Mouse (Mus musculus): Measurements from ENCODE around the gene Sec14l3. TPM values are rescaled to one million over a fixed set of nuclear protein-coding genes. Genes with fewer than 3 reads are reported as not detected.

The Sec14l3 gene
- polyA plus RNA-seq, 1 experiment from 2014 or later, result not detected

GRCm38 (mm10) chr11:4043081-4043480 lies 21.6 kb upstream of the Sec14l3 start:
- Histone ChIP-seq H3K4me1 (ENCODE audit: control insufficient read depth, insufficient read depth, low read length) (no peaks in the 10 kb centered on the region), H3K4me2 (ENCODE audit: low read depth, low read length) (no peak overlapping the region), H3K27ac (replicated peaks; ENCODE audit: low read depth, low read length) (no peak overlapping the region), H3K9me3 (replicated peaks; ENCODE audit: control insufficient read depth, low read length) (no peaks in the 10 kb centered on the region), H3K27me3 (ENCODE audit: control insufficient read depth, insufficient read depth, low read length) (no peaks in the 10 kb centered on the region), H3K9ac (replicated peaks; ENCODE audit: low read length) (no peak overlapping the region), H3K36me3 (replicated peaks; ENCODE audit: control insufficient read depth, insufficient read depth, low read depth, low read length) (no peaks in the 10 kb centered on the region), H3K4me3 (ENCODE audit: low read depth, low read length) (no peak overlapping the region)
- no peak for DNase-seq (ENCODE audit: low spot score)
- no peak for ATAC-seq (replicated peaks; ENCODE audit: insufficient number of reproducible peaks, low FRiP score, low TSS enrichment, low read depth)
- 90% methylated on average over 7 of the region's 7 CpGs for WGBS

GRCm38 (mm10) chr11:4046526-4046925 lies 18.1 kb upstream of the Sec14l3 start:
- H3K9ac ChIP-seq (replicated peaks; ENCODE audit: low read length), result no peak overlapping the region
- no peak for DNase-seq (ENCODE audit: low spot score)
- H3K4me1 ChIP-seq (ENCODE audit: control insufficient read depth, insufficient read depth, low read length), result no peaks in the 10 kb centered on the region
- no peak overlapping the region for H3K4me2 ChIP-seq (ENCODE audit: low read depth, low read length)
- no peaks in the 10 kb centered on the region for H3K36me3 ChIP-seq (replicated peaks; ENCODE audit: control insufficient read depth, insufficient read depth, low read depth, low read length)
- H3K4me3 ChIP-seq (ENCODE audit: low read depth, low read length), result no peak overlapping the region
- H3K27ac ChIP-seq (replicated peaks; ENCODE audit: low read depth, low read length), result no peak overlapping the region
- no peaks in the 10 kb centered on the region for H3K9me3 ChIP-seq (replicated peaks; ENCODE audit: control insufficient read depth, low read length)
- H3K27me3 ChIP-seq (ENCODE audit: control insufficient read depth, insufficient read depth, low read length), result no peaks in the 10 kb centered on the region
- ATAC-seq (replicated peaks; ENCODE audit: insufficient number of reproducible peaks, low FRiP score, low TSS enrichment, low read depth), result no peak
- WGBS, result 82% methylated on average over 5 of the region's 5 CpGs

- DNase-seq (ENCODE audit: low spot score) (no peak), ATAC-seq (replicated peaks; ENCODE audit: insufficient number of reproducible peaks, low FRiP score, low TSS enrichment, low read depth) (no peak)
- Histone ChIP-seq H3K4me2 (ENCODE audit: low read depth, low read length) (no peak overlapping the region), H3K36me3 (replicated peaks; ENCODE audit: control insufficient read depth, insufficient read depth, low read depth, low read length) (no peaks in the 10 kb centered on the region), H3K27ac (replicated peaks; ENCODE audit: low read depth, low read length) (no peak overlapping the region), H3K27me3 (ENCODE audit: control insufficient read depth, insufficient read depth, low read length) (no peaks in the 10 kb centered on the region), H3K4me1 (ENCODE audit: control insufficient read depth, insufficient read depth, low read length) (no peaks in the 10 kb centered on the region), H3K9me3 (replicated peaks; ENCODE audit: control insufficient read depth, low read length) (no peaks in the 10 kb centered on the region), H3K9ac (replicated peaks; ENCODE audit: low read length) (no peak overlapping the region), H3K4me3 (ENCODE audit: low read depth, low read length) (no peak overlapping the region)
- 86% methylated on average over 2 of the region's 2 CpGs for WGBS
Observed at GRCm38 (mm10) chr11:4047766-4048165, 16.9 kb upstream of the Sec14l3 start.

- H3K9ac ChIP-seq (replicated peaks; ENCODE audit: low read length), result no peak overlapping the region
- DNase-seq (ENCODE audit: low spot score), result no peak
- H3K27me3 ChIP-seq (ENCODE audit: control insufficient read depth, insufficient read depth, low read length), result no peaks in the 10 kb centered on the region
- no peaks in the 10 kb centered on the region for H3K9me3 ChIP-seq (replicated peaks; ENCODE audit: control insufficient read depth, low read length)
- H3K4me1 ChIP-seq (ENCODE audit: control insufficient read depth, insufficient read depth, low read length), result no peaks in the 10 kb centered on the region
- no peak overlapping the region for H3K27ac ChIP-seq (replicated peaks; ENCODE audit: low read depth, low read length)
- no peak overlapping the region for H3K4me3 ChIP-seq (ENCODE audit: low read depth, low read length)
- ATAC-seq (replicated peaks; ENCODE audit: insufficient number of reproducible peaks, low FRiP score, low TSS enrichment, low read depth), result no peak
- no peaks in the 10 kb centered on the region for H3K36me3 ChIP-seq (replicated peaks; ENCODE audit: control insufficient read depth, insufficient read depth, low read depth, low read length)
- no peak overlapping the region for H3K4me2 ChIP-seq (ENCODE audit: low read depth, low read length)
- WGBS, result 89% methylated on average over 6 of the region's 6 CpGs
Observed at GRCm38 (mm10) chr11:4048438-4048837, 16.2 kb upstream of the Sec14l3 start.

- DNase-seq (ENCODE audit: low spot score) (peak; percentile 81), ATAC-seq (replicated peaks; ENCODE audit: insufficient number of reproducible peaks, low FRiP score, low TSS enrichment, low read depth) (no peak)
- Histone ChIP-seq H3K36me3 (replicated peaks; ENCODE audit: control insufficient read depth, insufficient read depth, low read depth, low read length) (no peaks in the 10 kb centered on the region), H3K4me2 (ENCODE audit: low read depth, low read length) (no peak overlapping the region), H3K9ac (replicated peaks; ENCODE audit: low read length) (no peak overlapping the region), H3K27ac (replicated peaks; ENCODE audit: low read depth, low read length) (no peak overlapping the region), H3K4me3 (ENCODE audit: low read depth, low read length) (no peak overlapping the region), H3K4me1 (ENCODE audit: control insufficient read depth, insufficient read depth, low read length) (no peaks in the 10 kb centered on the region), H3K9me3 (replicated peaks; ENCODE audit: control insufficient read depth, low read length) (no peaks in the 10 kb centered on the region), H3K27me3 (ENCODE audit: control insufficient read depth, insufficient read depth, low read length) (no peaks in the 10 kb centered on the region)
- WGBS, result 21% methylated on average over 5 of the region's 5 CpGs
Observed at GRCm38 (mm10) chr11:4053586-4053985, 11.1 kb upstream of the Sec14l3 start.

GRCm38 (mm10) chr11:4060866-4061575 lies 3.6 kb upstream of the Sec14l3 start:
- H3K27me3 ChIP-seq (ENCODE audit: control insufficient read depth, insufficient read depth, low read length), result no peaks in the 10 kb centered on the region
- no peaks in the 10 kb centered on the region for H3K36me3 ChIP-seq (replicated peaks; ENCODE audit: control insufficient read depth, insufficient read depth, low read depth, low read length)
- ATAC-seq (replicated peaks; ENCODE audit: insufficient number of reproducible peaks, low FRiP score, low TSS enrichment, low read depth) (no peak), DNase-seq (ENCODE audit: low spot score) (no peak)
- no peak overlapping the region for H3K27ac ChIP-seq (replicated peaks; ENCODE audit: low read depth, low read length)
- no peak overlapping the region for H3K4me2 ChIP-seq (ENCODE audit: low read depth, low read length)
- WGBS, result 81% methylated on average over 5 of the region's 5 CpGs
- H3K9me3 ChIP-seq (replicated peaks; ENCODE audit: control insufficient read depth, low read length), result no peaks in the 10 kb centered on the region
- H3K4me1 ChIP-seq (ENCODE audit: control insufficient read depth, insufficient read depth, low read length), result no peaks in the 10 kb centered on the region
- no peak overlapping the region for H3K9ac ChIP-seq (replicated peaks; ENCODE audit: low read length)
- no peak overlapping the region for H3K4me3 ChIP-seq (ENCODE audit: low read depth, low read length)

GRCm38 (mm10) chr11:4062523-4062922 lies 2.1 kb upstream of the Sec14l3 start:
- Histone ChIP-seq H3K4me1 (ENCODE audit: control insufficient read depth, insufficient read depth, low read length) (no peaks in the 10 kb centered on the region), H3K9me3 (replicated peaks; ENCODE audit: control insufficient read depth, low read length) (no peaks in the 10 kb centered on the region), H3K4me3 (ENCODE audit: low read depth, low read length) (no peak overlapping the region), H3K36me3 (replicated peaks; ENCODE audit: control insufficient read depth, insufficient read depth, low read depth, low read length) (no peaks in the 10 kb centered on the region), H3K27me3 (ENCODE audit: control insufficient read depth, insufficient read depth, low read length) (no peaks in the 10 kb centered on the region), H3K27ac (replicated peaks; ENCODE audit: low read depth, low read length) (no peak overlapping the region), H3K4me2 (ENCODE audit: low read depth, low read length) (no peak overlapping the region), H3K9ac (replicated peaks; ENCODE audit: low read length) (no peak overlapping the region)
- DNase-seq (ENCODE audit: low spot score) (no peak), ATAC-seq (replicated peaks; ENCODE audit: insufficient number of reproducible peaks, low FRiP score, low TSS enrichment, low read depth) (no peak)
- WGBS, result 93% methylated on average over 4 of the region's 4 CpGs

- Histone ChIP-seq H3K9ac (replicated peaks; ENCODE audit: low read length) (no peak overlapping the region), H3K4me2 (ENCODE audit: low read depth, low read length) (no peak overlapping the region), H3K27ac (replicated peaks; ENCODE audit: low read depth, low read length) (no peak overlapping the region), H3K27me3 (ENCODE audit: control insufficient read depth, insufficient read depth, low read length) (no peaks in the 10 kb centered on the region), H3K4me3 (ENCODE audit: low read depth, low read length) (no peak overlapping the region), H3K36me3 (replicated peaks; ENCODE audit: control insufficient read depth, insufficient read depth, low read depth, low read length) (no peaks in the 10 kb centered on the region), H3K9me3 (replicated peaks; ENCODE audit: control insufficient read depth, low read length) (no peaks in the 10 kb centered on the region), H3K4me1 (ENCODE audit: control insufficient read depth, insufficient read depth, low read length) (no peaks in the 10 kb centered on the region)
- 36% methylated on average over 6 of the region's 6 CpGs for WGBS
- no peak for DNase-seq (ENCODE audit: low spot score)
- no peak for ATAC-seq (replicated peaks; ENCODE audit: insufficient number of reproducible peaks, low FRiP score, low TSS enrichment, low read depth)
Observed at GRCm38 (mm10) chr11:4062981-4063380, 1.7 kb upstream of the Sec14l3 start.

All from embryonic facial prominence, embryonic 11.5 days (tissue).